Mouse (Mus musculus): ENCODE data around the gene Cwh43. TPM values are rescaled to one million over a fixed set of nuclear protein-coding genes. Genes with fewer than 3 reads are reported as not detected.

Gene Cwh43
- polyA plus RNA-seq, 2 experiments = 0.45 to 1.4 TPM

DNA sequence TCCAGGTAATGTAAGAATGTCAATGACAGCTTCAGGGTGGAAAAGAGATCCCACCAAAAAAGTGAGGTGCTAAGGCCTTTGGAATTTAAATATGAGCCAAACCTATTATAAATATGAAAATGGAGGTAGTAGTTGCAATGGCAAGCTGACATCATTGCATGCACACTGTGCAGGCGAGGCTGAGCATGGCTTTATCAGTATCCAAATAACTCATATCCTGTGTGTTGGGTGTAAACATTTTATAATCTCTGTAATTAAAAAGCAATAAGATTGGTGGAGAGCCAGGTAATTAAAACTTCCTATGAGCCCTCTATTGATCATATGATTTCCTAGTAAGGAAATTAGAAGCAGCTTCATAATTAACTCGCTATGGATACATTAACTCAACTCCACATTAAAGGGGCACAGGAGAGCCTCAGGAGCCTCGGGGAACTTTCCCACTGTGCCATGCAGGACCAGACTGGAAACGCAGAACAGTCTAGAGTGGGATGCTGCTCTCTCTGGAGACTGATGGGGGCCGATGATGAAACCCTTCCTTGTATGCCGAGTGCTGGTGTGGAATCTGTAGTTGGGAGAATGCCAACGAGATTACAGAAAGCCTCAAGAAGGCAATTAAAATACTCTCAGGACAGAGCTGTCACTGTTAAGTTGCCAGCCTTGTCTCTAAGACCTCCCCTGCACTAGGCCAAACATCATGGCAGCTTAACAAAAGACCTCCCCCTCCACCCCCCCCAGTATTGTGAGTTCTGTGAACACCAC is 5.9 kb upstream of the Cwh43 start:
- WGBS = 31% methylated on average over 7 of the region's 7 CpGs
- no peak overlapping the region for H3K4me3 ChIP-seq (replicated peaks; ENCODE audit: low read length)
- no peak for TF ChIP-seq POLR2A (IDR thresholded peaks at IDR 0.05; ENCODE audit: borderline replicate concordance, extremely low read depth, insufficient read depth, insufficient read length)

DNA sequence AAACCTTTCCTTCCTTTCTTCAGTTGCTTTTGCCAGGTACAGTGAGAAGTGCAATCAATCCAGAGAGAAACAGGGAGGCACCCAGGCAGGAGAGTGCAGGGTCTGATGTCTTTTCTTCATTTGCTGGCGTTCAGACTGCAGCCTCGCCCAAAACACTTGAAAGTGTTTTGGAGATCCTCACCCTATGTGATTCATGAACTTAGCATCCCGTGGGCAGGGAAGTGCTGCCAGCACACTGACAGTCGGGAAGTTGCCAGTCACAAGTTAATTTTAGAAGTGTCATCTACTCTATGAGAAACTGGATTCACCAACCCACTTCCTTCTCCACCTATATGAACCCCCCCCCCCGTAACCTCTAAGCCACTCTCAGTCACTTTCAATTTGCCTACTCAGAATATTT is 4.5 kb upstream of the Cwh43 start:
- H3K4me3 ChIP-seq (replicated peaks; ENCODE audit: low read length) = no peak overlapping the region
- H3K9me3 ChIP-seq (ENCODE audit: control insufficient read depth, low read length) = no peaks in the 10 kb centered on the region
- 78% methylated on average over 5 of the region's 5 CpGs for whole genome bisulfite sequencing
- no peak overlapping the region for H3K27ac ChIP-seq (replicated peaks; ENCODE audit: low read depth, low read length)
- H3K27me3 ChIP-seq (ENCODE audit: control insufficient read depth, insufficient read depth, low read length) = peaks cover 16% of the 10 kb centered on the region
- DNase-seq (ENCODE audit: low spot score) = no peak
- no peak for ATAC-seq (ENCODE audit: low FRiP score, low read depth)
- H3K4me2 ChIP-seq (replicated peaks; ENCODE audit: low read depth, low read length, severe bottlenecking) = no peak overlapping the region
- TF ChIP-seq POLR2A (IDR thresholded peaks at IDR 0.05; ENCODE audit: borderline replicate concordance, extremely low read depth, insufficient read depth, insufficient read length) = no peak
- H3K9ac ChIP-seq (ENCODE audit: low read depth, low read length, severe bottlenecking) = no peak overlapping the region
- no peaks in the 10 kb centered on the region for H3K36me3 ChIP-seq (ENCODE audit: control insufficient read depth, insufficient read depth, low read length)
- peaks cover 4% of the 10 kb centered on the region; the same call in 1 of the 2 replicates for H3K4me1 ChIP-seq (ENCODE audit: control insufficient read depth, insufficient read depth, low read length)

More for the DNA sequence above, 5.9 kb upstream of the Cwh43 start:
- no peak overlapping the region for H3K9ac ChIP-seq (ENCODE audit: low read depth, low read length, severe bottlenecking)
- no peak for ATAC-seq (ENCODE audit: low FRiP score, low read depth)
- no peaks in the 10 kb centered on the region for H3K9me3 ChIP-seq (ENCODE audit: control insufficient read depth, low read length)
- H3K4me1 ChIP-seq (ENCODE audit: control insufficient read depth, insufficient read depth, low read length) = no peaks in the 10 kb centered on the region
- H3K36me3 ChIP-seq (ENCODE audit: control insufficient read depth, insufficient read depth, low read length) = no peaks in the 10 kb centered on the region
- H3K4me2 ChIP-seq (replicated peaks; ENCODE audit: low read depth, low read length, severe bottlenecking) = no peak overlapping the region
- DNase-seq (ENCODE audit: low spot score) = no peak
- no peak overlapping the region for H3K27ac ChIP-seq (replicated peaks; ENCODE audit: low read depth, low read length)
- peaks cover 6% of the 10 kb centered on the region; the same call in 1 of the 2 replicates for H3K27me3 ChIP-seq (ENCODE audit: control insufficient read depth, insufficient read depth, low read length)

DNA sequence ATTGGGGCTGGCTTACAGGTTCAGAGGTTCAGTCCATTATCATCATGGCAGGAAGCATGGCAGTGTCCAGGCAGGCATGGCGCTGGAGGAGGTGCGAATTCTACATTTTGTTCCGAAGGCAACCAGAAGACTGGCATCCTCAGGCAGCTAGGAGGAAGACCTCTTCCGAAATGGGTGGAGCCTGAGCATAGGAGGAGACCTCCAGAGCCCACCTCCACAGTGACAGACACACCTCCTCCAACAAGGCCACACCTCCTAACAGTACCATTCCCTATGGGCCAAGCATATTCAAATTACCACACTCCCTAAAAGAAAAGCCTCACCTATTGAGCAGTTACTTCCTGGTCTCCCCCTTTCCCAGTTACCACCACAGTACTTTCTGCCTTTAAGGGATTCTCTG is 3.0 kb upstream of the Cwh43 start:
- H3K27me3 ChIP-seq (ENCODE audit: control insufficient read depth, insufficient read depth, low read length) = peaks cover 29% of the 10 kb centered on the region
- WGBS = 89% methylated on average over 4 of the region's 4 CpGs
- H3K4me3 ChIP-seq (replicated peaks; ENCODE audit: low read length) = no peak overlapping the region
- no peak for TF ChIP-seq POLR2A (IDR thresholded peaks at IDR 0.05; ENCODE audit: borderline replicate concordance, extremely low read depth, insufficient read depth, insufficient read length)
- H3K9me3 ChIP-seq (ENCODE audit: control insufficient read depth, low read length) = no peaks in the 10 kb centered on the region
- H3K36me3 ChIP-seq (ENCODE audit: control insufficient read depth, insufficient read depth, low read length) = no peaks in the 10 kb centered on the region
- H3K4me1 ChIP-seq (ENCODE audit: control insufficient read depth, insufficient read depth, low read length) = peaks cover 5% of the 10 kb centered on the region; the same call in 1 of the 2 replicates
- H3K9ac ChIP-seq (ENCODE audit: low read depth, low read length, severe bottlenecking) = no peak overlapping the region
- ATAC-seq (ENCODE audit: low FRiP score, low read depth) = no peak
- no peak for DNase-seq (ENCODE audit: low spot score)
- H3K27ac ChIP-seq (replicated peaks; ENCODE audit: low read depth, low read length) = no peak overlapping the region
- H3K4me2 ChIP-seq (replicated peaks; ENCODE audit: low read depth, low read length, severe bottlenecking) = no peak overlapping the region

DNA sequence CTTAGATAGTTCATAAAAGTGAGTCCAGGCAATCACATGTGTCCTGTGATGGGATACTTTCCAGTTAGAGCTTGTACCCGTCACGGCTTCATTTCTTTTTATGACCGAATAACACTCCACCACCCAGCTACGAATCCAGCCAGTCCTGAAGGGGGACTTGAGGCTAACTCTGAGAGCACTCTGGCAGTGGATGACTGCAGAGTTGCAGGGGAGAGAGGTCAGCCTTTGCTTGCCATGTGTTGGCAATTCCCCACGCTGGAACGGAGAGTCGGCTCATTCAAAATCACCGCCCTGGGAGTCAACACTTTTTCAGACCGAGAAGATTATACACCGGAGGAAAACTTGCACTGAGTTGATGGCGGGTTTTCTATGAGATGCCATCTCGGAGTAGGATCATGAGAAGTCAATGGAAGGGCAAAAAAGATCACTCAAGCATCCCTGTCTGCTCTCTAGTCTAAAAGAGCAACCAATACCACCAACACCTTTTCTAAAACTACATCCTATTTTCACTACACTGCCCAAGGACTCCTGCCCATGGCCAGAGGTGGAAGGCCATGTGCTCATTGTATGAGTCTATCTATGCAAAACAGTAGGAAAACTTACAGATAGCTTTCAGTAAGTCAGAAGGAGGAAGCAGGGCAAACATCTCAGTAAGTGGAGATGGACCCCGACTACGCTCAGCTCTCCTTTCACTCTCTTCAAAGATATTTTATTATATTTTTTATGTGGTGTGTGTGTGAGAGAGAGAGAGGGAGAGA is 2.4 kb upstream of the Cwh43 start:
- TF ChIP-seq POLR2A (IDR thresholded peaks at IDR 0.05; ENCODE audit: borderline replicate concordance, extremely low read depth, insufficient read depth, insufficient read length) = no peak
- no peak overlapping the region for H3K9ac ChIP-seq (ENCODE audit: low read depth, low read length, severe bottlenecking)
- DNase-seq (ENCODE audit: low spot score) = no peak
- no peak overlapping the region for H3K4me2 ChIP-seq (replicated peaks; ENCODE audit: low read depth, low read length, severe bottlenecking)
- no peaks in the 10 kb centered on the region for H3K36me3 ChIP-seq (ENCODE audit: control insufficient read depth, insufficient read depth, low read length)
- ATAC-seq (ENCODE audit: low FRiP score, low read depth) = no peak
- no peak overlapping the region for H3K27ac ChIP-seq (replicated peaks; ENCODE audit: low read depth, low read length)
- H3K27me3 ChIP-seq (ENCODE audit: control insufficient read depth, insufficient read depth, low read length) = peaks cover 29% of the 10 kb centered on the region
- WGBS = 78% methylated on average over 14 of the region's 14 CpGs
- H3K4me3 ChIP-seq (replicated peaks; ENCODE audit: low read length) = no peak overlapping the region
- H3K9me3 ChIP-seq (ENCODE audit: control insufficient read depth, low read length) = no peaks in the 10 kb centered on the region
- peaks cover 5% of the 10 kb centered on the region; the same call in 1 of the 2 replicates for H3K4me1 ChIP-seq (ENCODE audit: control insufficient read depth, insufficient read depth, low read length)

DNA sequence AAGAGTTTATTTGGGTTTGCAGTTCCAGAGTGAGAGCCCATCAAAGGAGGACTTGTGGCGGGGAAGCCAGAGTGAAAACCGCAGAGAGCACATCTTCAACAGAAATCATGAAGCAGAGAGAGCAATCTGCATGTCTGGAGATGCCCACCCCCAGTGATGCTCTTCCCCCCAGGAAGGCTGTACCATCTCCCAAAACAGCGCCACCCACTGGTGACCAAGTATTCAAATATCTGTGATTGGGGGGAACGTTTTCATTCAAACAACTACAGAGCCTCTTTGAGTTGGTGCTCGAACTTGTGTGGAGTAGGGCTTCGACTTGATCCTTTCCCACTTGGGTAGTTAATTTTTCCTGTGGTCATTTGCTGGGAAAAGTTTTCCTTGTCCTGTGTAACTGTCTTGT is 1.1 kb upstream of the Cwh43 start:
- DNase-seq (ENCODE audit: low spot score) = no peak
- peaks cover 29% of the 10 kb centered on the region for H3K27me3 ChIP-seq (ENCODE audit: control insufficient read depth, insufficient read depth, low read length)
- TF ChIP-seq POLR2A (IDR thresholded peaks at IDR 0.05; ENCODE audit: borderline replicate concordance, extremely low read depth, insufficient read depth, insufficient read length) = no peak
- H3K27ac ChIP-seq (replicated peaks; ENCODE audit: low read depth, low read length) = no peak overlapping the region
- no peaks in the 10 kb centered on the region for H3K36me3 ChIP-seq (ENCODE audit: control insufficient read depth, insufficient read depth, low read length)
- ATAC-seq (ENCODE audit: low FRiP score, low read depth) = no peak
- H3K4me3 ChIP-seq (replicated peaks; ENCODE audit: low read length) = no peak overlapping the region
- WGBS = 78% methylated on average over 6 of the region's 6 CpGs
- peaks cover 5% of the 10 kb centered on the region; the same call in 1 of the 2 replicates for H3K4me1 ChIP-seq (ENCODE audit: control insufficient read depth, insufficient read depth, low read length)
- H3K9ac ChIP-seq (ENCODE audit: low read depth, low read length, severe bottlenecking) = no peak overlapping the region
- H3K4me2 ChIP-seq (replicated peaks; ENCODE audit: low read depth, low read length, severe bottlenecking) = no peak overlapping the region
- H3K9me3 ChIP-seq (ENCODE audit: control insufficient read depth, low read length) = no peaks in the 10 kb centered on the region
